Mouse (Mus musculus) heart, adult 2 months (tissue): ENCODE measurements around the gene Mtmr3.

Experiments
- CTCF ChIP-seq: fragments of 200-600 bp; IDR thresholded peaks from 2 replicates; pipeline ENCODE4 v1.8.1; 2022; ENCODE audit warnings: antibody characterized with exemption, mild to moderate bottlenecking, moderate library complexity
- EP300 ChIP-seq: fragments of 200-500 bp; IDR thresholded peaks from 2 replicates; pipeline ENCODE4 v1.6.1; 2011; ENCODE audit warnings: low read depth, low read length, control low read depth; ENCODE audit not compliant: insufficient read depth
- POLR2A ChIP-seq: fragments of 200-500 bp; IDR thresholded peaks from 2 replicates; pipeline ENCODE4 v1.6.1; 2011; ENCODE audit warnings: mild to moderate bottlenecking, low read depth, low read length, control low read depth; ENCODE audit not compliant: insufficient read depth

- TF ChIP-seq EP300 = no peak
- no peak for TF ChIP-seq CTCF
- TF ChIP-seq POLR2A = no peak
These were observed 46.5 kb upstream of the Mtmr3 start for GRCm38 (mm10) chr11:4641185-4641584.
